Mouse (Mus musculus): Measurements from ENCODE around the gene Pilrb1.

Pilrb1 gene

GRCm38 (mm10) chr5:137826421-137826820 is 31.5 kb downstream of the Pilrb1 start:
- no peak for DNase-seq

DNA sequence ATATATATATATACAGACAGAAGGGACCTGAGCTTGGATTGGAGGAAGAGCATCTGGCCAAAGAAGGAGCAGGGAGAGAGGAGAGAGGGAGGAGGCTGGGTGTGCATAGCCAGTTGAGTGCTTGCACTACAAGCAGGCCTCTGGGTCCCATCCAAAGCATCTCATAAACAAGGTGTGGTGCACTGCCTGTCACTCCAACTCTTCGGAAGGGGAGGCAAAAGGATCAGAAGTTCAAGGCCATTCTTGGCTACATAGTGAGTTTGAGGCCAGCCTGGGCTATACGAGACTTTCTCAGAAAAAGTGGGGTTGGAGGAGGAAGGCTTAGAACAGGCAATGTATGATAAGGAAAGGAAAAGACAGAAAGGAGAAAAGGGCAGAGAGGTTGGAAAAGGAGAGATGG is 31.9 kb downstream of the Pilrb1 start:
- no peak for DNase-seq

GRCm38 (mm10) chr5:137825030-137825429 is 32.9 kb downstream of the Pilrb1 start:
- no peak for DNase-seq

DNA sequence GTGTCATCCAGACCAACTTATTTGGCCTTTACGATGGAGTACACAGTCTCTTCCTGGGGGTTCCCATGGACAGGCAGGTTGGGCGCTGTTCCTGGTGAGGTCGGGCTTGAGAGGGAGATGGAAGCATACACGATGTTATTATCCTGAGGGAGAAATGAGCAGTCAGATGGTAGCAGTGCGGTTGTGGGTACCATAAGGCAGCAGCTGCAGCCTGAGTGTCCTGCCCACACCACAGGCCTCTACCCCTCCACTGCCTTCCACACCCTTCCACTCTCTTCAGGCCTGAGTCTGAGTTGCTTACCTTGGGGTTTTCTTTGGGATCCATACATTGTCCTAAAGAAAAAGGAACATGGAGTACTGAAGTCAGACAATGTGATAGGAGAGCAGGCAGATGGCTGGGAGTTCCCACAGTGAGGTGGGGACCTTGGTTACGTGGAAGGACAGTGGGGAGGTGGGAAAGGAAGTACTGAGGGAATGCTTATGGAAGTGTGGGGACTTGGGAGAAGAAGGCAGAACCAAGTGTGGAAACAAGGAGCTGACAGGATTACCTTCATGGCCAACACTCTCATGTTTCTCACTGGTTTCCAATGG is 34.4 kb downstream of the Pilrb1 start:
- no peak for DNase-seq

GRCm38 (mm10) chr5:137822602-137823001 is 35.3 kb downstream of the Pilrb1 start:
- DNase-seq, result peak in 1 of 2 experiments; percentile 7

- DNase-seq, result no peak
Observed at GRCm38 (mm10) chr5:137822126-137822525, 35.8 kb downstream of the Pilrb1 start.

DNA sequence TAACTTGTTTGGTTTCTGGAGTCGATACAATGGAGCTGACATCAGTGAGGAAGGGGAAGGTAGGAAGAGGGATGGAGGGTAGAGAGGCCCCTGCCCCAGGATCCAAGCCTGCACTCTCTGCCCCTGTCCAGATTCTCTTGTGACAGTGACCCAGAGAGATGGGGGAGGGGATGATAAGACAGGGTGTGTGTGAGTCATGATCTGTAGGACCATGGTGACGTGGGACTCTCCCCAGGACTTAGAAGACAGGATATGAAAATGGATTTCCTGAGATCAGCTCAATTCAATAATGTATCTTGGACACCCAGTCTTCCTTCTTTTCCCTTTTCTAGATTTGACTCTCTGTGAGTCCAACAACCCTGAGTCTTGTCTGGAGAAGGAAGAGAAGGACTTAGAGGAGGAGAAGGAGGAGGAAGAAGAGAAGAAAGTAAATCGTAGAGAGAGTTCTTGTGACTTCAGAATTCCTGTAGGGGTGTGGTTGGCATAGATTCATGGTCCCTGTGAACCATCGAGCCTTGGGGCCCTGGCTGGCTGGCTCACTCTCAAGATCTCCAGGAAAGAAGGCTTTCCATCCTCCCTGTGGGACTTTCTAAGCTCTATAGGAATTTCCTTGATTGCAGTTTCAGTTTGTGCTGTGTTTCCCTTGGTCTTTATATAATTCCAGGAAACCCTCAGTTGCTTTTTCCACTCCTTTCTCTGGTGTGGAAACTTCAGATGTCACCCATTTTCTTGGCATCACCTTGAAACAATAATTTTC is 40.3 kb downstream of the Pilrb1 start:
- no peak for DNase-seq

- DNase-seq, result no peak
Observed at GRCm38 (mm10) chr5:137808316-137808715, 49.6 kb downstream of the Pilrb1 start.

DNA sequence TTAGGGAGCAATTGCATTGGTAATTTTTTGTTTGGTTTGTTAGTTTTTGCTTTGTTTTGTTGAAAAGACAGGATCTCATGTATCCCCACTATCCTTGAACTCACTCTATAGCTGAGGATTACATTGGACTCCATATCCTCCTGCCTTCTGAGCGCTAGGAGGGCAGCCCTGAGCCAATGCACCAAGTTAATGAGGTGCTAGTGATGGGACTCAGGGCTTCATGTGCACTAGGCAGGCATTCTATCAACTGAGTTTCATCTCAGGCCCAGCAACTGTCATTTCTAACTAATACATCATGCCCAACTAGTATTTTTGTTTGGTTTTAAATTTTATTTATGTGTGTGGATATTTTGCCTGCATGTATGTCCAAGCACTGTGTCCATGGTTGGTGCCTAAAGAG is 51.7 kb downstream of the Pilrb1 start:
- no peak for DNase-seq
